Mouse (Mus musculus): ENCODE results near the gene Slc35e3. TPM values are rescaled to one million over a fixed set of nuclear protein-coding genes. Genes with fewer than 3 reads are reported as not detected.

Slc35e3 gene
- polyA plus RNA-seq, 1 experiment from 2014 or later: 19.4 TPM

- Histone ChIP-seq H3K27ac (replicated peaks) (no peak overlapping the region), H3K9ac (ENCODE audit: low read length) (no peak overlapping the region), H3K36me3 (ENCODE audit: control insufficient read depth, insufficient read depth, low read length) (peaks cover 24% of the 10 kb centered on the region), H3K27me3 (ENCODE audit: control insufficient read depth, insufficient read depth, low read length) (no peaks in the 10 kb centered on the region), H3K4me3 (ENCODE audit: low read depth, low read length) (no peak overlapping the region), H3K9me3 (ENCODE audit: control insufficient read depth, low read length) (no peaks in the 10 kb centered on the region), H3K4me1 (replicated peaks; ENCODE audit: control insufficient read depth, insufficient read depth) (no peaks in the 10 kb centered on the region), H3K4me2 (replicated peaks; ENCODE audit: low read depth) (no peak overlapping the region)
- ATAC-seq (ENCODE audit: low FRiP score, low TSS enrichment): no peak
- DNase-seq (ENCODE audit: low spot score): no peak
- no peak for TF ChIP-seq EP300 (optimal IDR thresholded peaks at IDR 0.05)
- TF ChIP-seq CTCF (IDR thresholded peaks at IDR 0.05; ENCODE audit: low read depth): no peak
- 91% methylated on average over 18 of the region's 18 CpGs for WGBS
Observed at GRCm38 (mm10) chr10:117770286-117771130, 24.3 kb upstream of the Slc35e3 start.

- Histone ChIP-seq H3K4me3 (ENCODE audit: low read depth, low read length) (no peak overlapping the region), H3K4me1 (replicated peaks; ENCODE audit: control insufficient read depth, insufficient read depth) (no peaks in the 10 kb centered on the region), H3K27ac (replicated peaks) (no peak overlapping the region), H3K9ac (ENCODE audit: low read length) (no peak overlapping the region), H3K4me2 (replicated peaks; ENCODE audit: low read depth) (no peak overlapping the region), H3K9me3 (ENCODE audit: control insufficient read depth, low read length) (no peaks in the 10 kb centered on the region), H3K36me3 (ENCODE audit: control insufficient read depth, insufficient read depth, low read length) (peaks cover 22% of the 10 kb centered on the region), H3K27me3 (ENCODE audit: control insufficient read depth, insufficient read depth, low read length) (no peaks in the 10 kb centered on the region)
- DNase-seq (ENCODE audit: low spot score) (no peak), ATAC-seq (ENCODE audit: low FRiP score, low TSS enrichment) (no peak)
- WGBS: 92% methylated on average over 9 of the region's 9 CpGs
- TF ChIP-seq EP300 (optimal IDR thresholded peaks at IDR 0.05) (no peak), CTCF (IDR thresholded peaks at IDR 0.05; ENCODE audit: low read depth) (no peak)
Observed at GRCm38 (mm10) chr10:117769541-117770285, 23.5 kb upstream of the Slc35e3 start.

- no peak overlapping the region for H3K4me2 ChIP-seq (replicated peaks; ENCODE audit: low read depth)
- ATAC-seq (ENCODE audit: low FRiP score, low TSS enrichment) (no peak), DNase-seq (ENCODE audit: low spot score) (no peak)
- 92% methylated on average over 7 of the region's 7 CpGs for WGBS
- no peaks in the 10 kb centered on the region for H3K27me3 ChIP-seq (ENCODE audit: control insufficient read depth, insufficient read depth, low read length)
- H3K4me1 ChIP-seq (replicated peaks; ENCODE audit: control insufficient read depth, insufficient read depth): no peaks in the 10 kb centered on the region
- peaks cover 15% of the 10 kb centered on the region for H3K36me3 ChIP-seq (ENCODE audit: control insufficient read depth, insufficient read depth, low read length)
- no peak overlapping the region for H3K4me3 ChIP-seq (ENCODE audit: low read depth, low read length)
- H3K9me3 ChIP-seq (ENCODE audit: control insufficient read depth, low read length): no peaks in the 10 kb centered on the region
- H3K9ac ChIP-seq (ENCODE audit: low read length): no peak overlapping the region
- no peak overlapping the region for H3K27ac ChIP-seq (replicated peaks)
- TF ChIP-seq CTCF (IDR thresholded peaks at IDR 0.05; ENCODE audit: low read depth) (no peak), EP300 (optimal IDR thresholded peaks at IDR 0.05) (no peak)
Observed at GRCm38 (mm10) chr10:117768141-117768440, 21.9 kb upstream of the Slc35e3 start.

- Histone ChIP-seq H3K4me2 (replicated peaks; ENCODE audit: low read depth) (no peak overlapping the region), H3K9ac (ENCODE audit: low read length) (no peak overlapping the region), H3K4me1 (replicated peaks; ENCODE audit: control insufficient read depth, insufficient read depth) (no peaks in the 10 kb centered on the region), H3K4me3 (ENCODE audit: low read depth, low read length) (no peak overlapping the region), H3K9me3 (ENCODE audit: control insufficient read depth, low read length) (no peaks in the 10 kb centered on the region), H3K27ac (replicated peaks) (no peak overlapping the region), H3K27me3 (ENCODE audit: control insufficient read depth, insufficient read depth, low read length) (no peaks in the 10 kb centered on the region), H3K36me3 (ENCODE audit: control insufficient read depth, insufficient read depth, low read length) (peaks cover 9% of the 10 kb centered on the region)
- no peak for TF ChIP-seq CTCF (IDR thresholded peaks at IDR 0.05; ENCODE audit: low read depth)
- no peak for TF ChIP-seq EP300 (optimal IDR thresholded peaks at IDR 0.05)
- WGBS: 86% methylated on average over 10 of the region's 10 CpGs
- no peak for DNase-seq (ENCODE audit: low spot score)
- no peak for ATAC-seq (ENCODE audit: low FRiP score, low TSS enrichment)
Observed at GRCm38 (mm10) chr10:117767286-117768140, 21.3 kb upstream of the Slc35e3 start.

- TF ChIP-seq CTCF (IDR thresholded peaks at IDR 0.05; ENCODE audit: low read depth) (no peak), EP300 (optimal IDR thresholded peaks at IDR 0.05) (no peak)
- no peaks in the 10 kb centered on the region for H3K4me1 ChIP-seq (replicated peaks; ENCODE audit: control insufficient read depth, insufficient read depth)
- peaks cover 8% of the 10 kb centered on the region for H3K36me3 ChIP-seq (ENCODE audit: control insufficient read depth, insufficient read depth, low read length)
- no peak for ATAC-seq (ENCODE audit: low FRiP score, low TSS enrichment)
- 89% methylated on average over 5 of the region's 5 CpGs for WGBS
- no peak overlapping the region for H3K9ac ChIP-seq (ENCODE audit: low read length)
- H3K27me3 ChIP-seq (ENCODE audit: control insufficient read depth, insufficient read depth, low read length): no peaks in the 10 kb centered on the region
- no peak overlapping the region for H3K4me3 ChIP-seq (ENCODE audit: low read depth, low read length)
- no peak overlapping the region for H3K4me2 ChIP-seq (replicated peaks; ENCODE audit: low read depth)
- H3K27ac ChIP-seq (replicated peaks): no peak overlapping the region
- no peak for DNase-seq (ENCODE audit: low spot score)
- H3K9me3 ChIP-seq (ENCODE audit: control insufficient read depth, low read length): no peaks in the 10 kb centered on the region
Observed at GRCm38 (mm10) chr10:117766896-117767160, 20.7 kb upstream of the Slc35e3 start.

Data from stomach, postnatal 0 days (tissue).